Mouse (Mus musculus) intestine, embryonic 15.5 days (tissue): ENCODE results near the gene Mprip. TPM values are rescaled to one million over a fixed set of nuclear protein-coding genes. Genes with fewer than 3 reads are reported as not detected.
A peak's percentile ranks its signal among the peaks of the same experiment; 100 is the strongest.
"Not testable (repeated sequence)": the region's sequence is repeated elsewhere in the genome, so short reads cannot be mapped to it uniquely, and the experiment has no call there.

ENCODE experiments used
- ATAC-seq: fragments of 200-750 bp; cut with Nextera tagmentation; 2 replicates; pipeline ENCODE4 v1.8.0; 2017; ENCODE audit warnings: moderate TSS enrichment, moderate library complexity
- H3K27ac ChIP-seq: fragments of 300-500 bp; sonication (generic); 2 replicates; pipeline ENCODE4 v1.5.1; 2015; ENCODE audit warnings: mild to moderate bottlenecking, inconsistent platforms
- H3K27me3 ChIP-seq: fragments of 300-500 bp; sonication (generic); replicated peaks from 2 replicates; pipeline ENCODE4 v1.6.1; 2015; ENCODE audit warnings: inconsistent platforms
- H3K36me3 ChIP-seq: fragments of 300-500 bp; sonication (generic); 2 replicates; pipeline ENCODE4 v1.6.1; 2015; ENCODE audit warnings: inconsistent platforms
- H3K4me1 ChIP-seq: fragments of 300-500 bp; sonication (generic); replicated peaks from 2 replicates; pipeline ENCODE4 v1.6.1; 2015; ENCODE audit warnings: inconsistent platforms
- H3K4me2 ChIP-seq: fragments of 300-500 bp; sonication (generic); replicated peaks from 2 replicates; pipeline ENCODE4 v1.6.1; 2015; ENCODE audit warnings: mild to moderate bottlenecking, inconsistent platforms
- H3K4me3 ChIP-seq: fragments of 300-500 bp; sonication (generic); replicated peaks from 2 replicates; pipeline ENCODE4 v1.5.1; 2015; ENCODE audit warnings: inconsistent platforms
- H3K9ac ChIP-seq: fragments of 300-500 bp; sonication (generic); 2 replicates; pipeline ENCODE4 v1.6.1; 2015; ENCODE audit warnings: inconsistent platforms
- H3K9me3 ChIP-seq: fragments of 300-500 bp; sonication (generic); 2 replicates; pipeline ENCODE4 v1.6.1; 2016; ENCODE audit warnings: inconsistent platforms
- WGBS: fragments of 180-500 bp; shearing (Covaris S2); methylation state at CpG from one replicate; pipeline ENCODE4 v1.1.7; 2015; 5-methylcytosine and 5-hydroxymethylcytosine counted together
- polyA plus RNA-seq: library from polyadenylated mRNA; unstranded; fragments of >200 nt; fragmentation: Nextera tagmentation; extraction: Ambion mirVana; gene quantifications from 2 replicates; pipeline ENCODE4 v1.2.1, GENCODE M21; 2015

Mprip gene
- 54.9 and 56.2 TPM in 2 replicates for polyA plus RNA-seq

GRCm38 (mm10) chr11:59661005-59661404 lies at the start of gene Mprip:
Gene Mprip, plus strand, starts transcription at chr11:59661305.
- no peaks in the 10 kb centered on the region for H3K27me3 ChIP-seq
- no peaks in the 10 kb centered on the region for H3K9me3 ChIP-seq
- no peak for ATAC-seq
- 82% methylated on average over 3 of the region's 3 CpGs for WGBS
- peak within 1 kb of the TSS; percentile 73 for H3K27ac ChIP-seq
- H3K4me3 ChIP-seq, result peak within 1 kb of the TSS; percentile 79
- H3K4me2 ChIP-seq, result peak within 1 kb of the TSS; percentile 63
- peaks cover 24% of the 10 kb centered on the region for H3K4me1 ChIP-seq
- no peaks in the 10 kb centered on the region for H3K36me3 ChIP-seq
- peak within 1 kb of the TSS; percentile 62 for H3K9ac ChIP-seq

GRCm38 (mm10) chr11:59611646-59612045 lies 49.5 kb upstream of the Mprip start:
- Histone ChIP-seq H3K36me3 (no peaks in the 10 kb centered on the region), H3K4me1 (no peaks in the 10 kb centered on the region), H3K9ac (no peak overlapping the region), H3K4me2 (no peak overlapping the region), H3K27ac (no peak overlapping the region), H3K27me3 (no peaks in the 10 kb centered on the region), H3K4me3 (no peak overlapping the region), H3K9me3 (no peaks in the 10 kb centered on the region)
- no peak for ATAC-seq
- WGBS, result 68% methylated on average over 5 of the region's 5 CpGs

GRCm38 (mm10) chr11:59614120-59614519 lies 47.0 kb upstream of the Mprip start:
- no peak for ATAC-seq
- no peak overlapping the region for H3K27ac ChIP-seq
- no peak overlapping the region for H3K4me3 ChIP-seq
- no peaks in the 10 kb centered on the region for H3K9me3 ChIP-seq
- no peaks in the 10 kb centered on the region for H3K36me3 ChIP-seq
- WGBS, result 22% methylated on average over 4 of the region's 4 CpGs
- no peak overlapping the region for H3K4me2 ChIP-seq
- no peak overlapping the region for H3K9ac ChIP-seq
- H3K27me3 ChIP-seq, result no peaks in the 10 kb centered on the region
- H3K4me1 ChIP-seq, result no peaks in the 10 kb centered on the region

- ATAC-seq, H3K4me3 ChIP-seq, H3K9ac ChIP-seq, H3K4me1 ChIP-seq, H3K4me2 ChIP-seq, H3K27me3 ChIP-seq, H3K36me3 ChIP-seq, H3K27ac ChIP-seq, H3K9me3 ChIP-seq: not testable (repeated sequence)
- 92% methylated on average over 2 of the region's 2 CpGs for WGBS
Observed at GRCm38 (mm10) chr11:59616986-59617385, 44.1 kb upstream of the Mprip start.

GRCm38 (mm10) chr11:59622214-59622613 lies 38.9 kb upstream of the Mprip start:
- WGBS, result 62% methylated on average over 3 of the region's 3 CpGs
- no peaks in the 10 kb centered on the region for H3K36me3 ChIP-seq
- no peak overlapping the region for H3K9ac ChIP-seq

GRCm38 (mm10) chr11:59624017-59624630 lies 37.0 kb upstream of the Mprip start:
- Histone ChIP-seq H3K9ac (no peak overlapping the region), H3K9me3 (no peaks in the 10 kb centered on the region), H3K4me2 (no peak overlapping the region), H3K4me3 (no peak overlapping the region), H3K27me3 (no peaks in the 10 kb centered on the region), H3K27ac (no peak overlapping the region), H3K36me3 (no peaks in the 10 kb centered on the region), H3K4me1 (no peaks in the 10 kb centered on the region)
- peak; percentile 74 for ATAC-seq
- WGBS, result 31% methylated on average over 6 of the region's 6 CpGs

More at GRCm38 (mm10) chr11:59622214-59622613, 38.9 kb upstream of the Mprip start:
- Histone ChIP-seq H3K9me3 (no peaks in the 10 kb centered on the region), H3K4me2 (no peak overlapping the region), H3K4me1 (no peaks in the 10 kb centered on the region), H3K27ac (no peak overlapping the region), H3K4me3 (no peak overlapping the region), H3K27me3 (no peaks in the 10 kb centered on the region)
- no peak for ATAC-seq

- Histone ChIP-seq H3K27me3 (no peaks in the 10 kb centered on the region), H3K4me3 (no peak overlapping the region), H3K9me3 (no peaks in the 10 kb centered on the region), H3K4me1 (0 out of 2 replicates have a peak, but pooled peaks cover 4% of the 10 kb centered on the region), H3K27ac (no peak overlapping the region), H3K36me3 (no peaks in the 10 kb centered on the region), H3K4me2 (no peak overlapping the region), H3K9ac (no peak overlapping the region)
- ATAC-seq, result no peak
- 82% methylated on average over 7 of the region's 7 CpGs for WGBS
Observed at GRCm38 (mm10) chr11:59626192-59626591, 34.9 kb upstream of the Mprip start.

GRCm38 (mm10) chr11:59628177-59628576 lies 32.9 kb upstream of the Mprip start:
- Histone ChIP-seq H3K36me3 (no peaks in the 10 kb centered on the region), H3K9ac (no peak overlapping the region), H3K27ac (no peak overlapping the region), H3K4me2 (no peak overlapping the region), H3K4me1 (0 out of 2 replicates have a peak, but pooled peaks cover 4% of the 10 kb centered on the region), H3K4me3 (no peak overlapping the region), H3K9me3 (no peaks in the 10 kb centered on the region), H3K27me3 (no peaks in the 10 kb centered on the region)
- ATAC-seq, result no peak
- 73% methylated on average over 5 of the region's 5 CpGs for WGBS

- no peaks in the 10 kb centered on the region for H3K27me3 ChIP-seq
- ATAC-seq, result peak; percentile 36; the same call in 1 of the 2 replicates
- no peak overlapping the region for H3K27ac ChIP-seq
- no peak overlapping the region for H3K9ac ChIP-seq
- H3K4me2 ChIP-seq, result no peak overlapping the region
- H3K36me3 ChIP-seq, result no peaks in the 10 kb centered on the region
- no peaks in the 10 kb centered on the region for H3K9me3 ChIP-seq
- 0 out of 2 replicates have a peak, but pooled peaks cover 4% of the 10 kb centered on the region for H3K4me1 ChIP-seq
- H3K4me3 ChIP-seq, result no peak overlapping the region
- WGBS, result 51% methylated on average over 5 of the region's 5 CpGs
Observed at GRCm38 (mm10) chr11:59629871-59630270, 31.2 kb upstream of the Mprip start.

GRCm38 (mm10) chr11:59631980-59632379 lies 29.1 kb upstream of the Mprip start:
- no peak overlapping the region for H3K4me2 ChIP-seq
- no peak overlapping the region for H3K9ac ChIP-seq
- no peak for ATAC-seq
- H3K9me3 ChIP-seq, result no peaks in the 10 kb centered on the region
- no peak overlapping the region for H3K4me3 ChIP-seq
- H3K27ac ChIP-seq, result no peak overlapping the region
- 86% methylated on average over 4 of the region's 4 CpGs for WGBS
- no peaks in the 10 kb centered on the region for H3K27me3 ChIP-seq
- H3K4me1 ChIP-seq, result 0 out of 2 replicates have a peak, but pooled peaks cover 8% of the 10 kb centered on the region
- no peaks in the 10 kb centered on the region for H3K36me3 ChIP-seq

GRCm38 (mm10) chr11:59633037-59633436 lies 28.1 kb upstream of the Mprip start:
- no peaks in the 10 kb centered on the region for H3K27me3 ChIP-seq
- no peak overlapping the region for H3K9ac ChIP-seq
- no peak for ATAC-seq
- H3K4me1 ChIP-seq, result 0 out of 2 replicates have a peak, but pooled peaks cover 8% of the 10 kb centered on the region
- no peak overlapping the region for H3K4me3 ChIP-seq
- no peaks in the 10 kb centered on the region for H3K36me3 ChIP-seq
- H3K4me2 ChIP-seq, result no peak overlapping the region
- 27% methylated on average over 5 of the region's 5 CpGs for WGBS
- no peaks in the 10 kb centered on the region for H3K9me3 ChIP-seq
- no peak overlapping the region for H3K27ac ChIP-seq

GRCm38 (mm10) chr11:59634001-59634660 lies 27.0 kb upstream of the Mprip start:
- H3K4me2 ChIP-seq, result no peak overlapping the region
- WGBS, result 65% methylated on average over 7 of the region's 7 CpGs
- H3K27me3 ChIP-seq, result no peaks in the 10 kb centered on the region
- ATAC-seq, result 0 out of 2 replicates have a peak, but pooled peaks have one; percentile 36
- no peaks in the 10 kb centered on the region for H3K9me3 ChIP-seq
- no peaks in the 10 kb centered on the region for H3K36me3 ChIP-seq
- H3K4me1 ChIP-seq, result 0 out of 2 replicates have a peak, but pooled peaks cover 8% of the 10 kb centered on the region
- no peak overlapping the region for H3K27ac ChIP-seq
- no peak overlapping the region for H3K4me3 ChIP-seq
- H3K9ac ChIP-seq, result no peak overlapping the region
